Mouse (Mus musculus) megakaryocyte progenitor cell, adult 5-6 weeks (primary cell): ENCODE results near the gene Angpt4. TPM values are rescaled to one million over a fixed set of nuclear protein-coding genes. Genes with fewer than 3 reads are reported as not detected.

Experiments used
- ATAC-seq: replicated peaks from 2 replicates; pipeline ENCODE4 v1.8.0; 2016; ENCODE audit warnings: mild to moderate bottlenecking, moderate TSS enrichment, inconsistent platforms; ENCODE audit not compliant: poor library complexity
- total RNA-seq, 2 experiments: library from RNA; stranded (forward) in 1 of 2; stranded (reverse) in 1 of 2; fragments of 157-497, 149-512 nt in 1 of 2; fragments of 200-1000 nt in 1 of 2; gene quantifications; 2 replicates each; pipeline versions ENCODE4 v1.2.3 to v1.2.4; 2015 to 2017

Angpt4 gene
- total RNA-seq, 2 experiments from 2014 or later = not detected

GRCm38 (mm10) chr2:151959274-151959673 lies 48.3 kb downstream of the Angpt4 start:
- no peak for ATAC-seq

GRCm38 (mm10) chr2:151961284-151962196 lies 50.5 kb downstream of the Angpt4 start:
- ATAC-seq = no peak

DNA sequence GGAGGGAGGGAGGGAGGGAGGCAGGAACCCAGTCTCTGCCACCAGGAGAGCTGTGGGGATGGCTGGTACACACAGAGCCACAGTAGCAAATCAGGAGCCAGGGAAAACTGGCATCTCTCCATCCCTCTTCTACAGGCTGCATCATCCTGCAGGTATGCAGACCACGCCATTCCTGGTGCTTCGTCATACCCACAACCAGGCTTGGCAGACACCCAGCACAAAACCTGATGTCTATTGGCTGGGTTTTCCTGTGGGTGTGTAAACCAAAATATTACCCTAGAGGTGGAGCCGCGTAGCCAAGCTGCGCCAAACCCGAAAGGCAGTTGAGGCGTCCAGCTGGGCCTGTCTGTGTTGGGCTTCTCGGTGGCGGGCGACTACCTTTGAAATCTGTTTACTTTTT lies 51.5 kb downstream of the Angpt4 start:
- ATAC-seq = 0 out of 2 replicates have a peak, but pooled peaks have one; percentile 22

- peak; percentile 36; the same call in 1 of the 2 replicates for ATAC-seq
Measured at GRCm38 (mm10) chr2:151963319-151963718, 52.3 kb downstream of the Angpt4 start.

GRCm38 (mm10) chr2:151964052-151964451 lies 53.0 kb downstream of the Angpt4 start:
- no peak for ATAC-seq

GRCm38 (mm10) chr2:151967176-151967750 lies 56.3 kb downstream of the Angpt4 start:
- ATAC-seq = no peak

GRCm38 (mm10) chr2:151967792-151968191 lies 56.8 kb downstream of the Angpt4 start:
- ATAC-seq = no peak

DNA sequence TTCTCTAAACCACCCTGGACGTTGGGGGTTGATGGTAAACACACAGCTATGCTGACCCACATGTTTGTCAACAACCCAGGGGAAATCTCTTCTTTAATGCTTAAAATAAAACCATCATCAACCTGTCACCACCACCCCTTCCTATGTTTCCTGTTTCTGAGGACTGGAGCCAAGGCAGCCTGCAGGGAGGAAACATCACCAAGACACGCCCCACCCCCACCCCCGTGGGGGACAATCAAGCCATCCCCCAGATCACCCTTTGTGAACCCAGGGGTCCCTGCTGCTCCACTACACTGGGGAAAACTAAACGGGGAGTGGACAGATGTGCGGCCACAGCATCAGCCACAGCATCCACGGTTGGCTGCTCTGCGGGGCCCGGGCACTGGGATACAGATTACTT lies 57.4 kb downstream of the Angpt4 start:
- no peak for ATAC-seq

- no peak for ATAC-seq
Measured at GRCm38 (mm10) chr2:151968986-151969385, 58.0 kb downstream of the Angpt4 start.

GRCm38 (mm10) chr2:151969396-151969795 lies 58.4 kb downstream of the Angpt4 start:
- ATAC-seq = no peak

GRCm38 (mm10) chr2:151970191-151971172 lies 59.5 kb downstream of the Angpt4 start:
- ATAC-seq = peak; percentile 62

DNA sequence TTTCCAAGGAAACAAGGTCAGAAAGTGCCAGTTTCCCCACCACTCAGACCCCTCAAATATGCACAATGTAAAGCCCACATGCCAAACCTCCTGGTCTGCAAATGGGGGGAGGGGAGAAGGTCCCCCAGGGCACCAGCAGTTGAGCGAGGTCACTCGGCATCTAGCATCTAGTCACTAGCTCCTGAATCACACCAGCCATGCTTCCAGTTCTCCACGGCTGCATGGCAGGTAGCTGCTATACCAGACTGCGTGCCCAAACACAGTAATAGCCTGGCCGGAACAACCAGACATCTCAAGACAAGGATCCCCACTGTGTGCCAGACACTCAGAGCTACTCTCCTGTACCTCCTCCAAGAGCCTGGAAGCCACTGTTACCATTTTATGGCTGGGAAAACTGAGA lies 60.7 kb downstream of the Angpt4 start:
- ATAC-seq = no peak

- peak; percentile 47 for ATAC-seq
Measured at GRCm38 (mm10) chr2:151972880-151973594, 62.0 kb downstream of the Angpt4 start.

DNA sequence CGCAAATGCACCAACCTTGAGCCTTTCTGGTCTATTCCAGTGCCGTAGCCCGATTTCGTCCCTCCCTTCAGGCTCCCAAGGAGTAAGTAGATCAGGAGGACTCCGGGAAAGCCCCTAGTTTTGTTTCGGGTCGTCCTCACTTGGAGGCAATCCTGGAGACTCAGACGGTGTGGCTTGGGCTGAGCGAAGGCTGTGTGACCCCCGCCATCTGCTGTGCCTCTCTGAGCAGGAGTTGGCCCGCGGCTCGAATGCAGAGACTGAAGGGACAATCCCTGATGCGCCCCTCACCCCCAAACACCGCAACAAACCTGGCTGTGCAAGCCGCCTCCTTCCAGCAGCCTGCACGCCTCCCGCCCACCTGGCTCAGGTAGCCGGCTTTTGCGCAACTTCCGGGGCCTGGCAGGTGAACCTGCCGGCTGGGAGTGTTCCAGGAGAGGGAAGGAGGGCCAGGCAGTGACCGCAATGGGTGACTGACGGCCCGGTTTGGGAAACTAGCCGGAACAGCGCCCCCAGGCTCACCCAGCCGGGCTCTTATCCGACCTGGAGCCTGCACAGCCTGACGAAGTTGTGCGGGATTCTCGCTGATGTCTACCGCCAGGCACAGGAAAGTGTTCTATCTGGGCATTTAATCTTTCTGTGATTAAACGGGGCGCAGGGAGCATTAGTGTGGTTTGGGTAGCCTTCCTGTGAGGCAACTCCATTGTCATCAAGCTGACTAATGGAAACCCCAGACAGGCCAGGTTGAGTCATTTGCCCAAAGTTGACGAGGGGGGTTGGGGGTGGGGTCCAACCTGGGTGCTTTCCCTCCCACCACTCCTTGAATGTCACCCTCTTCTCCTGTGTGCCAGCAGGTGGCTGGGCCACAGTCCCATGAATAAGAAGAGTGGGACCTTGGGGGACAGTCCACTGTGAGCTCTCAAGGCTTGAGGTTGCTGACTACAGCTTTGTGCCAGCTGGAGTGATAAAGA lies 62.9 kb downstream of the Angpt4 start:
- ATAC-seq = peak; percentile 36

GRCm38 (mm10) chr2:151975295-151975694 lies 64.3 kb downstream of the Angpt4 start:
- no peak for ATAC-seq

DNA sequence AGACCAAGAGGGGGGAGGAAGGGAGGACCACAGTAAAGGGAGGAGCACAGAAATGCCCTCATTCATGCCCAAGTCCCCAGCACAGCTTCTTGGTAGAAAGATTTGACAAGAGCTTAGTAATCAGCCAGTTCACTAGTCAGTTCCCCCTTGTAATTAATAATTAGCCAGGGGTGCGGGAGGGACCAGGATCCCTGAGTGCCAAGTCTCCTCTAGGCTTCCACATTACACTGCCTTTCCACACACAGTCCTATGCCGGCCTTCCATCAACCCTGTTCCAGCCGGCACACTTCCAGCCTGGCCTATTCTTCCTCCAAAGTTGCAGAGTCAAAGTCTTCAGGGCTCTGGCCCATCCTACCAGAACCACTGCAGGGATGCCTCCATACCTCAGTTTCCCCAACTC lies 65.1 kb downstream of the Angpt4 start:
- no peak for ATAC-seq

GRCm38 (mm10) chr2:151977689-151978440 lies 66.9 kb downstream of the Angpt4 start:
- peak; percentile 7; the same call in 1 of the 2 replicates for ATAC-seq

GRCm38 (mm10) chr2:151978494-151978893 lies 67.5 kb downstream of the Angpt4 start:
- ATAC-seq = no peak
